Mouse (Mus musculus) embryo, embryonic 10.5 days (tissue): ENCODE measurements around the gene Nudt16.
"Not testable (repeated sequence)": the region's sequence is repeated elsewhere in the genome, so short reads cannot be mapped to it uniquely, and the experiment has no call there.

Experiments
- DNase-seq: peaks from one replicate; pipeline ENCODE4 v3.0.0-alpha.2; 2015; ENCODE audit warnings: low spot score

Gene Nudt16

DNA sequence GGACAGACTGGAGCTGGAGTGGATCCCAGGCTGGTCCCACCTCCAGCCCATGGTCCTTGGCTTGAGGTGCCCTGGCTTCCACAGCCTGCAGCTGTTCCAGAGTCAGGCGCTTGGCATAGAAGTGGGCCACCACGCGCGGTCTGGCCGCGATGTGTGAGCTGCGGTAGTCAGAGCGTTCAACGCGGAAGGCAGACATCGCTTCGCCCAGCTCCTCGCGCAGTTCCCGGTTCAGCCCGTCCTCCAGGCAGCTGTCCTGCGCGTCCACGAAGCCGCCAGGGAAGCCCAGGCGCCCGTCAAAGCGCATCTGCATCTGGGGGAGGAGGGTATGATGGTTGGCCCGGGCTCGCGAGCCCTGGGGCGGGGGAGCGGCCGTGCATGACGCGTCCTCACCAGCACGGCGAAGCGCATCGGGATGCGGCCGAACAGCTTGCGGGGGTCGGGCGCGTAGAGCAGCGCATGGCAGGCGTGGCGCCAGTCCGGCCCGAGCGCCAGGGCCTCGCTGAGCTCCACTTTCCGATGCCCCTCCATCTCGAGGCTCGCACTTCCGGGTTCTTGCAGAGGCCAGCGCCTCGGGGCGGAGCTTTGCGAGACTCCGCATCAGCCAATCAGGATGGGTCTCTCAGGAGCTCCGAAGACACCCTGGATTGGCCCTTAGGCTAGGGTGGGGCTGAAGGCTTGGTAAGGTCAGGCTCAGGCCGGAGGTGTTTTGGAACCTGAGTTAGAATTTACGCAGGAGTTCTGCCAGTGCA lies at the start of gene Nudt16:
Gene Nudt16, minus strand, starts transcription at position 572 of the 749 bp plus-strand sequence.
- DNase-seq: peak; percentile 96

DNA sequence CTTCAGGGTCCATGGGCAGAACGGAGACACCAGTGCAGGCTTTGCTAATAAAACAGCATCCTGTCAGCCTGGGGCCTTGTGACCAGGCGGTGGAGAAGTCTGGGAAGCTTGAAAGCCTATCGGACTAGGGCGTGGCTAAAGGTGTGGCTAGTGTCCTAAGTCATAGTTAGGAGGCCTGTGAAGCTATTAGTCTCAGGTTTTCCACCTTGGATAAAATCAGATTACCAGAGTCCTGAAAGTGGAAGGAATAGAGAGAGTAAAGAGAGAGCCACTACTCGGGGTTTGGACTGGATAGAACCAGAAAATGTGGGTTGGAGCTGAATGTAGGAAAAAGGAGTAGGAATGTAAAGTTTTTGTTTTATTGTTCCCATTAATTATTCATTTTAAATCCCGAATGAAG lies 13.4 kb upstream of the Nudt16 start, which contains the start of gene 1700080E11Rik:
Gene 1700080E11Rik, minus strand, starts transcription at position 101 of the 400 bp plus-strand sequence.
- DNase-seq: no peak

DNA sequence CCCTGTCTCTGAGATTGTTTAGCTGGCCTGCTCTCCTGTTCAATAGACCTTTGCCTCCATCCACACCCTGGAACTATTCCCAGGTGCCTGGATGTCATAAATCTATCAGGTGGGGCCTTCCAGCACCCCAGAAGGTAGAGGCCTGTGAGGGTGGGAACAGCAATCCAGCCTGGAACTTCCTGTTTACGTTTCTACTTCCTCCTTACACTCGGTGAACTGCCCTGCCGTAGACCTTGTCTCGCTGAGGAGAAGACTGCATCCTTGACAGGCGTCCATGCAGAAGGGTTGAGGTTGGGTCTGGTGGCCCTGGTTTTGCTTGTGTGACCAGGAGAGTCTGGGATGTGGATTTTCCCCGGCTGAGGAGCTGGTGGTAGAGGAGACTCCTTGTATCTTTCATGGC lies 7.6 kb upstream of the Nudt16 start:
- DNase-seq: no peak

DNA sequence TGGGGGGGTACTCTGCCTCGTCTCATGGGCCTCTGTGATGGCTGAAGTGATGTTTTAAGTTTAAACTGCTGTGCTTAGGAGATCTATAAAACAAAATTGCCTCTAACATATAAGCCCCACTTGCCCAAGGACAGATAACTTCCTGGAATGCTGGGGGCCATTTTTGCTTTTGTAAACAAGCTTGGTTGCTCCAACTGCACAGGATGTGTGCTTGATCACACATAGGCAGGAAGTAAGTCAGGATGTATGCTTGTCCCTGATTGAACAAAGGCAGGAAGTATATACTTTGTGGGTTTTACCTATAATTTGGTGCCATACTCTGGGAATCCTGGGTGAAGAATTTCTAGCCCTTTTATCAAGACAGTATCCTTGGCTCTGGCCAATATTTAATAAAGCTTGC lies 4.8 kb upstream of the Nudt16 start:
- DNase-seq: no peak

DNA sequence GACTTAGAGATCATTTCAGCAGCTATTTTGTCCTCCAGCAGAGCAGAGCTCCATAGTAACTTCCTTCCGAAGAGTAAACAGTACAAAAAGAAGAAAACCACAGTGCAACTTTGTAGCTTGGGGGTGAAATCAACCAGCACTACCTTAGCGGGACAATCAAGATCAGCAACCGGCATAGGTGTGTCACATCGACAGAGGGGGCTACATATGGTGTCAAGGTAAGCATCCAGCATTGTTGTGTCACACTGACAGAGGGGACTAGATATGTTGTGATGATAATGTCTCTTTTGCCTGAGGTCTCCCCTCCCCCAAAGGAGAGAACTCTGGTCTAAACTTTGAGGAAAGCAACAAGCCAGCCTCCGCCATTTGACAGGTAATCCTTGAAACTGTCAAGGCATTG lies 2.9 kb upstream of the Nudt16 start:
- no peak for DNase-seq

DNA sequence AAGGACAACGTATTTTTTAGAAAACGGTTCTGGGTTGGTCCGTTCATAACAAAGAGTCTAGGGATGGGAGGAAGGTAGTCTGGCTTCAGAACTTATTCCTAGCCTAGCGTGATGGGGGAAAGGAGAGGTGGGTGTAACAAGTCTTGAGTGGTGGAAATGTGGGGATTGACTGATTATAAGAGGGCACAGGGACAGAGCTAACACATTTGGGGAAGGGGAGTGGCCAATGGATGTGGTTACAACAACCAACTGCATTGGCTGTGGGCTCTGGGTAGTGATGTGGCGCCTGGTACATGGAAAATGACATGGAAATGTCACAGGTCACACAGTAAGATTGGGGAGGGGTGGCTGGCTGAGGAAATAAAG lies 361 bp upstream of the Nudt16 start:
- no peak for DNase-seq

DNA sequence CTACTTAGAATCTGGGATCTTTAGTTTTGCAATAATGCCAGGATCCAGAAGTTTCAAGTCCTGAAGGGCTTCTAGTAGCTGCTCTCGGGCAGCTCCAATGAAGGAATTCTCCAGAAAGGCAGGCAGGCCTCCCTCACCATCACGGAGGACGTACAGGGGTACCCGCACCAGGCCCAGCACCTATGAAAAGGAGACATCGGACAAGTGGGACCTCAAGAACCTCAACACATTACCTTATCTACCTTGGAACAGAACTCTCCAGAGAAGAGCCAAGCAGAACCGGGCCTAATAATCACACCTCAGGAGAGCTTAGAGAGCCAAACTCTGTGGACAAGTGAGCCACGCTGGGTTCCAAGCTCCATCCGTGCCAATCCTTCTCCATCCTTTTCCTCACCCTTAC lies 1.3 kb downstream of the Nudt16 start:
- DNase-seq: no peak

DNA sequence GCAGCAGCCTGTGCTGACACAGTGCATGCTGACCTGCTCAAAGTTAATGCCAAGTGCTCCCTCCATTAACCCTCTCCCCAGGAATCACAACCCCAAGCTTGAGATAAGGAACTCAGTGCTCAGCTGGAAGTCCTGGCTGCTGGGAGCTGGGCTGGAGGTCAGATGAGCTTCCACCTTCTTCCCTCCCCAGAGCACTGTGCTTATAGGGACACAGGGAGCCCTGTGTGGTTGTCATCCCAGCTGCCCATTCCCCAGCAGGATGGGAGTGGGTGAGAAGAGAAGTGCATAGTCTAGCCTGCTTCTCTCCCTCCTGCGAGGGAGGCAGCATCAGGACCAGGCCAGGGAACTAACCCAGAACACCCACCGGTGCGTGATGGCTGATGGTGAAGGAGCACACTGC lies 6.4 kb downstream of the Nudt16 start:
- not testable (repeated sequence) for DNase-seq

DNA sequence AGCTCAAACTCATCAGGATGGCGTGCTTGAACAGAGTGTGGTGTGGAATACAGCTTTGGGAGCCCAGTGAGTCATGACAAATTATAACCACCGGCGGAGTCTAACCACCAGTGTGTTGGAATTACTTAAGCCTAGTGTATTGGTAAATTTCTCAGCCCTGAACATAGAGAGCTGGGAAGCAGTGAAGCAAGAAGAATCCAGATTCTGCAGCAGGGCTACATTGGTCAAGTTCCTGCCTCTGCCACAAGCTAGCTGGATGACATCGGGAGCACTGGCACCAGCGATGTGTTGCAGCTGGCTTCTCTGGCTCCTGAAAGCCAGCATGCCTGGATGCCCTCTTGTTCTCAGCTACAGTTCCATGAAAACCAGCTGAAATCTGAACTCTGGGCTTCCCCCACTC lies 27.7 kb downstream of the Nudt16 start:
- DNase-seq: no peak

DNA sequence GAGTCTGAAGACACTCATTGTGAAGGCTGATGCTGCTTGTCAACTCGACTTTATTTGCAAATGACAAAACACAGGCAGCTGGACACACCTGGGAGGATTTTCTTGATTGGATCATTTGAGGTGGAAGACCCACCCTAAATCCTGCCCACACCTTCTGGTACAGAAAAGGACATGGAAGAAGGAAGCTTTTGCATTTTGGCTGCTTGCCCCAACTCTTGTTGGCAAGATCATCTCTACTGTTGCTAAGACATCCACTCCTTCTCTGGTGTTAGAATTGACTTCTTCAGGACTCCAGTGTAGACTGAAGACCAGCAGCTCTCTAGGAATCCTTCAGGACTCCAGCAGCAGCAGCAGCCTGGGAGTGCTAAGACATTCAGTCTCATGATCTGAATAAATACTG lies 29.7 kb downstream of the Nudt16 start:
- no peak for DNase-seq

DNA sequence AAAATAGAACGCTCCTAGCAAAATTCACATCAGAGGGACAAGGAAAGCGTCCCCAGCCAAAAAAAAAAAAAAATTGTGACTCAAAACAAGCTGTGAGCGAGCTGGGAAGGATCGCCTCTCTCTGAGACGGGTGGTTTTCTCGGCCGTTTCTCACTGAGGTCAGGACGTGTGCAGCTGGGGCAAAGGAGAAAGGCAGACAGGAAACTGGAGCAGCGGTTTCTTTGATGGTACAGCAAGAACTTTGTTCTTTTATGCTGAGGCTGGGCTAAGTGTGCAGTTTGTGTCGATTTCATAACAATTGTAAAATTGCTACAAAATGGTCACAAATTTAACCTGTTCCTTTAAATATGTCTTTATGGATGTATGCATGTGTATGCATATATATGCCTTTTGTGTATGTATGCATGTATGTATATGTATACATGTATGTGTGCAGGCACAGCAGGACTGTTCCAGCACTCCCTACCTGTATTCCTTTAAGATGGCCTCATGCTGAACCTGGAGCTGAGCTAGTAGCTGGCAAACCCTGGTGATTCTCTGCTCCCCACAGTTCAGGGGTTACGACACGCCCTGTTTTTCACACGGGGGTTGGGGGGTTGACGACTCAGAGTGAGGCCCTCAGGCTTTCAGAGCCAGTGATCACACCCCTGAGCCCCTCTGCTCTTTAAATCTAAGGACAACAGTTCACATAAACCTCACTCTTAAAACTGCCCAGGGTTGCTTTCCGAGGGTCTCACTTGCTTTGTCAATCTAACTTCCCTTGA lies 30.6 kb downstream of the Nudt16 start:
- peak; percentile 10 for DNase-seq

DNA sequence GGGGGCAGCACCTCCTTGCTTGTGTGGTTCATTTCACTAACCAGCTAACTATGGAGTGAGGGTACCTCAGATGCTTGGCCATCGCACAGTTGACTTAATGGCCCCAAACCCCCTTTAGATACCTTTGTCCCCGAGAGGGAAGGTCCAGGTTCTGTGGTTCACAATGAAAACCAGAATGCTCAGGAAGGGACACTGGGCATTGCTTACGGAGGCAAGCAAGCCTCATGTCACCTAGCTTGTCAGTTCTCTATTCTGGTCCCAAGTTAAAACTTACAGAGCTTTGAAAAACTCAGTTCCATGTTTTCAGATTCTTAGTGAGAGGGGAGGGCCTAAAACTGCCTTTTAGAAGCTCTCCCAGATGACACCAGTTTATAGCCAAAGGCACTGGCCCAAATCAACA lies 51.4 kb downstream of the Nudt16 start:
- DNase-seq: no peak
